Mouse (Mus musculus) MEL (cell line): ENCODE measurements around the gene Ofcc1. TPM values are rescaled to one million over a fixed set of nuclear protein-coding genes. Genes with fewer than 3 reads are reported as not detected.

Source experiments
- DNase-seq: peaks from one replicate; pipeline ENCODE4 v3.0.0; 2011; ENCODE audit warnings: low read depth, low spot score
- H3K27ac ChIP-seq: 2 replicates; pipeline ENCODE4 v1.5.1; 2012; ENCODE audit warnings: low read depth, mild to moderate bottlenecking, control low read depth, low read length, moderate library complexity; ENCODE audit not compliant: control insufficient read depth
- H3K27me3 ChIP-seq, 2 experiments: fragments of 150-350 bp in 1 of 2; sonication (generic) in 1 of 2; 2 replicates each; pipeline ENCODE4 v1.6.1; 2012; ENCODE audit warnings: low read length in 2 of 2, mild to moderate bottlenecking in 2 of 2, improper control_type of control experiment in 1 of 2, moderate library complexity in 1 of 2; ENCODE audit not compliant: insufficient read depth in 2 of 2, control insufficient read depth in 1 of 2
- H3K36me3 ChIP-seq, 2 experiments: 2 replicates each; pipeline ENCODE4 v1.6.1; 2012 to 2014; ENCODE audit warnings: low read length in 2 of 2, improper control_type of control experiment in 1 of 2, inconsistent platforms in 1 of 2, mild to moderate bottlenecking in 1 of 2; ENCODE audit not compliant: insufficient read depth in 2 of 2, control insufficient read depth in 1 of 2
- H3K4me1 ChIP-seq, 2 experiments: fragments of 150-350 bp in 1 of 2; sonication (generic) in 1 of 2; 2 replicates each; pipeline ENCODE4 v1.6.1; 2012; ENCODE audit warnings: low read length in 2 of 2, improper control_type of control experiment in 1 of 2, mild to moderate bottlenecking in 1 of 2; ENCODE audit not compliant: insufficient read depth in 2 of 2, control insufficient read depth in 1 of 2
- H3K4me3 ChIP-seq, 2 experiments: fragments of 150-350 bp in 1 of 2; sonication (generic) in 1 of 2; 2 replicates each; pipeline ENCODE4 v1.5.1; 2012; ENCODE audit warnings: low read depth in 2 of 2, low read length in 2 of 2, mild to moderate bottlenecking in 2 of 2, moderate library complexity in 2 of 2, control low read depth in 1 of 2, improper control_type of control experiment in 1 of 2; ENCODE audit not compliant: control insufficient read depth in 1 of 2, insufficient read depth in 1 of 2
- H3K79me2 ChIP-seq: 2 replicates; pipeline ENCODE4 v1.6.1; 2012; ENCODE audit warnings: mild to moderate bottlenecking, low read length, moderate library complexity; ENCODE audit not compliant: control insufficient read depth, poor library complexity, insufficient read depth
- H3K9ac ChIP-seq: 2 replicates; pipeline ENCODE4 v1.6.1; 2012; ENCODE audit warnings: low read depth, mild to moderate bottlenecking, control low read depth, low read length, moderate library complexity; ENCODE audit not compliant: control insufficient read depth, poor library complexity, severe bottlenecking
- H3K9me3 ChIP-seq: fragments of 150-350 bp; sonication (generic); replicated peaks from 2 replicates; pipeline ENCODE4 v1.6.1; 2012; ENCODE audit warnings: mild to moderate bottlenecking, low read length, improper control_type of control experiment, moderate library complexity; ENCODE audit not compliant: insufficient read depth
- BHLHE40 ChIP-seq: IDR thresholded peaks from 2 replicates; pipeline ENCODE4 v1.6.1; 2012; ENCODE audit warnings: low read depth, mild to moderate bottlenecking, inconsistent platforms, low read length, improper control_type of control experiment, borderline replicate concordance
- CHD1 ChIP-seq: IDR thresholded peaks from 2 replicates; pipeline ENCODE4 v1.6.1; 2012; ENCODE audit warnings: low read depth, mild to moderate bottlenecking, inconsistent platforms, low read length, improper control_type of control experiment
- CHD2 ChIP-seq: IDR thresholded peaks from 2 replicates; pipeline ENCODE4 v1.6.1; 2011; ENCODE audit warnings: low read length, improper control_type of control experiment
- E2F4 ChIP-seq: IDR thresholded peaks from 2 replicates; pipeline ENCODE4 v1.6.1; 2011; ENCODE audit warnings: low read depth, low read length, improper control_type of control experiment, borderline replicate concordance
- ELF1 ChIP-seq: IDR thresholded peaks from 2 replicates; pipeline ENCODE4 v1.6.1; 2014; ENCODE audit warnings: low read depth, mild to moderate bottlenecking, inconsistent platforms, low read length, improper control_type of control experiment, moderate library complexity
- ETS1 ChIP-seq: IDR thresholded peaks from 2 replicates; pipeline ENCODE4 v1.6.1; 2012; ENCODE audit warnings: low read depth, mild to moderate bottlenecking, inconsistent platforms, low read length, improper control_type of control experiment, moderate library complexity
- JUND ChIP-seq: IDR thresholded peaks from 2 replicates; pipeline ENCODE4 v1.6.1; 2011; ENCODE audit warnings: low read depth, mild to moderate bottlenecking, improper control_type of control experiment, low read length
- KAT2A ChIP-seq: conservative IDR thresholded peaks from 2 replicates; pipeline ENCODE4 v1.6.1; 2012; ENCODE audit warnings: low read depth, low read length, improper control_type of control experiment, inconsistent platforms
- MAFK ChIP-seq: IDR thresholded peaks from 2 replicates; pipeline ENCODE4 v1.6.1; 2011; ENCODE audit warnings: low read depth, mild to moderate bottlenecking, low read length, improper control_type of control experiment, borderline replicate concordance
- MAZ ChIP-seq: IDR thresholded peaks from 2 replicates; pipeline ENCODE4 v1.6.1; 2012; ENCODE audit warnings: low read depth, mild to moderate bottlenecking, inconsistent platforms, low read length, improper control_type of control experiment
- MYB ChIP-seq: IDR thresholded peaks from 2 replicates; pipeline ENCODE4 v1.6.1; 2011; ENCODE audit warnings: mild to moderate bottlenecking, low read depth, low read length, improper control_type of control experiment
- POLR2A ChIP-seq, 2 experiments: IDR thresholded peaks; 2 replicates each; pipeline ENCODE4 v1.6.1; 2011 to 2012; ENCODE audit warnings: low read length in 2 of 2, mild to moderate bottlenecking in 2 of 2, control low read depth in 1 of 2, improper control_type of control experiment in 1 of 2, low read depth in 1 of 2, moderate library complexity in 1 of 2; ENCODE audit not compliant: control insufficient read depth in 1 of 2, insufficient read depth in 1 of 2, poor library complexity in 1 of 2
- POLR2AphosphoS2 ChIP-seq: IDR thresholded peaks from 2 replicates; pipeline ENCODE4 v1.6.1; 2011; ENCODE audit warnings: low read length, improper control_type of control experiment
- POLR2AphosphoS5 ChIP-seq: IDR thresholded peaks from 2 replicates; pipeline ENCODE4 v1.6.1; 2012; ENCODE audit warnings: low read depth, borderline replicate concordance, mild to moderate bottlenecking, inconsistent platforms, low read length, moderate library complexity, mixed read lengths
- RAD21 ChIP-seq: IDR thresholded peaks from 2 replicates; pipeline ENCODE4 v1.6.1; 2011; ENCODE audit warnings: mild to moderate bottlenecking, low read depth, low read length, improper control_type of control experiment
- SMC3 ChIP-seq: IDR thresholded peaks from 2 replicates; pipeline ENCODE4 v1.6.1; 2011; ENCODE audit warnings: low read depth, low read length, improper control_type of control experiment
- TAL1 ChIP-seq: IDR thresholded peaks from 2 replicates; pipeline ENCODE4 v1.6.1; 2012; ENCODE audit warnings: mild to moderate bottlenecking, inconsistent platforms, low read length, moderate library complexity, mixed read lengths
- TBP ChIP-seq: IDR thresholded peaks from 2 replicates; pipeline ENCODE4 v1.8.0; 2011; ENCODE audit warnings: low read depth, low read length, improper control_type of control experiment
- TCF12 ChIP-seq: IDR thresholded peaks from 2 replicates; pipeline ENCODE4 v1.6.1; 2014; ENCODE audit warnings: low read depth, mild to moderate bottlenecking, inconsistent platforms, low read length, improper control_type of control experiment, moderate library complexity
- UBTF ChIP-seq: IDR thresholded peaks from 2 replicates; pipeline ENCODE4 v1.6.1; 2012; ENCODE audit warnings: low read depth, mild to moderate bottlenecking, inconsistent platforms, low read length, improper control_type of control experiment, moderate library complexity, borderline replicate concordance; ENCODE audit not compliant: insufficient read depth
- USF2 ChIP-seq, 2 experiments: IDR thresholded peaks; 2 replicates each; pipeline ENCODE4 v1.6.1; 2011 to 2012; ENCODE audit warnings: improper control_type of control experiment in 2 of 2, low read length in 2 of 2, borderline replicate concordance in 1 of 2, inconsistent platforms in 1 of 2, low read depth in 1 of 2, mild to moderate bottlenecking in 1 of 2; ENCODE audit not compliant: insufficient read depth in 1 of 2
- ZKSCAN1 ChIP-seq: IDR thresholded peaks from 2 replicates; pipeline ENCODE4 v1.6.1; 2012; ENCODE audit warnings: low read depth, mild to moderate bottlenecking, inconsistent platforms, low read length, improper control_type of control experiment, moderate library complexity
- ZMIZ1 ChIP-seq: IDR thresholded peaks from 2 replicates; pipeline ENCODE4 v1.6.1; 2012; ENCODE audit warnings: low read depth, mild to moderate bottlenecking, inconsistent platforms, low read length, improper control_type of control experiment, moderate library complexity
- ZNF384 ChIP-seq: IDR thresholded peaks from 2 replicates; pipeline ENCODE4 v1.6.1; 2012; ENCODE audit warnings: low read depth, mild to moderate bottlenecking, inconsistent platforms, low read length, improper control_type of control experiment
- polyA plus RNA-seq, 2 experiments: library from polyadenylated mRNA; stranded (reverse) in 1 of 2; unstranded in 1 of 2; fragments of >175 nt in 1 of 2; fragments of >200 nt in 1 of 2; gene quantifications; 2 replicates each; pipeline versions ENCODE4 v1.2.1 to v1.2.4; 2012; ENCODE audit warnings: low replicate concordance in 2 of 2, low read depth in 1 of 2; ENCODE audit not compliant: insufficient read length in 2 of 2, insufficient read depth in 1 of 2, missing spikeins in 1 of 2
- total RNA-seq: library from RNA; depleted of rRNA; stranded (reverse); fragments of 300-350 nt; gene quantifications from 2 replicates; pipeline ENCODE4 v1.2.3, GENCODE M21; 2012

The Ofcc1 gene
- total and polyA plus RNA-seq, 3 experiments, result not detected

DNA sequence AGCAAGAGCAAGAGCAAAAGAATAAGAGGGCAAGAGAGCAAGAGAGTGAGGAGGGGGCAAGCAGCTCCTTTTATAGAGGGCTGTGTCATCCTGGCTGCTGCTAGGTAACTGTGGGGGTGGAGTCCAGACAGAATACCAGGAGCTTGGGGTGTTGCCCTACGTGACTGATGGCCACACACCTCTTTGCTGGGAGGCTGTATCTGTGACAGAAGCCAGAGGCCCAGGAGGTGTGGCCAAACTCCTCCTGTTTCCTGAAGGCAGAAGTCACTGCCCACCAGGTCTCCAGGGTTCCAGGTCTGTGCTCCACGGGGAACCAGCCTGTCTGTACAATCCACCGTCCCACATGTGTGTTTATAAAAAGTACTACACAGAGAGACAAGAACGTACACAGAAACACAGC is 558 bp downstream of the Ofcc1 start:
- Histone ChIP-seq H3K27ac (no peak overlapping the region), H3K4me1 (no peaks in the 10 kb centered on the region), H3K4me3 (no peak overlapping the region), H3K27me3 (no peaks in the 10 kb centered on the region), H3K9ac (no peak overlapping the region), H3K9me3 (no peaks in the 10 kb centered on the region), H3K79me2 (no peaks in the 10 kb centered on the region), H3K36me3 (no peaks in the 10 kb centered on the region)
- DNase-seq, result no peak
- no peak for TF ChIP-seq MYB
- TF ChIP-seq POLR2AphosphoS2, result no peak
- no peak for TF ChIP-seq POLR2AphosphoS5
- TF ChIP-seq USF2 (IDR thresholded peaks at IDR 0.05; ENCODE audit: borderline replicate concordance in 1 of 2, insufficient read depth in 1 of 2, low read depth in 1 of 2, low read length in 2 of 2), result no peak

- no peak for DNase-seq
- Histone ChIP-seq H3K27ac (no peak overlapping the region), H3K27me3 (no peaks in the 10 kb centered on the region), H3K9ac (no peak overlapping the region), H3K4me3 (no peak overlapping the region), H3K9me3 (no peaks in the 10 kb centered on the region), H3K36me3 (no peaks in the 10 kb centered on the region), H3K79me2 (no peaks in the 10 kb centered on the region), H3K4me1 (no peaks in the 10 kb centered on the region)
- no peak for TF ChIP-seq POLR2A (IDR thresholded peaks at IDR 0.05; ENCODE audit: control insufficient read depth in 1 of 2, insufficient read depth in 1 of 2, low read depth in 1 of 2, low read length in 2 of 2, poor library complexity in 1 of 2)
- TF ChIP-seq SMC3, result no peak
- no peak for TF ChIP-seq ELF1
- no peak for TF ChIP-seq TBP
- no peak for TF ChIP-seq RAD21
- no peak for TF ChIP-seq BHLHE40
- no peak for TF ChIP-seq KAT2A
- TF ChIP-seq TCF12, result no peak
- TF ChIP-seq POLR2AphosphoS2, result no peak
- TF ChIP-seq TAL1, result no peak
- TF ChIP-seq ETS1, result no peak
- TF ChIP-seq ZMIZ1, result no peak
- TF ChIP-seq ZNF384, result no peak
- no peak for TF ChIP-seq ZKSCAN1
Observed at GRCm38 (mm10) chr13:40347045-40347444, 14.2 kb downstream of the Ofcc1 start.

GRCm38 (mm10) chr13:40323301-40323700 is 37.9 kb downstream of the Ofcc1 start:
- no peak overlapping the region for H3K27ac ChIP-seq

More at GRCm38 (mm10) chr13:40323301-40323700, 37.9 kb downstream of the Ofcc1 start:
- Histone ChIP-seq H3K36me3 (no peaks in the 10 kb centered on the region), H3K9ac (no peak overlapping the region), H3K4me1 (no peaks in the 10 kb centered on the region), H3K4me3 (no peak overlapping the region), H3K9me3 (no peaks in the 10 kb centered on the region), H3K79me2 (no peaks in the 10 kb centered on the region), H3K27me3 (no peaks in the 10 kb centered on the region)
- no peak for DNase-seq
- no peak for TF ChIP-seq ZMIZ1
- TF ChIP-seq BHLHE40, result no peak
- TF ChIP-seq SMC3, result no peak
- no peak for TF ChIP-seq E2F4
- TF ChIP-seq MYB, result no peak
- no peak for TF ChIP-seq POLR2AphosphoS5
- TF ChIP-seq TBP, result no peak
- no peak for TF ChIP-seq CHD1
- TF ChIP-seq MAFK, result no peak
- no peak for TF ChIP-seq JUND
- TF ChIP-seq MAZ, result no peak
- TF ChIP-seq CHD2, result no peak
- TF ChIP-seq ETS1, result no peak
- TF ChIP-seq UBTF, result no peak
- no peak for TF ChIP-seq ELF1
- no peak for TF ChIP-seq USF2 (IDR thresholded peaks at IDR 0.05; ENCODE audit: borderline replicate concordance in 1 of 2, insufficient read depth in 1 of 2, low read depth in 1 of 2, low read length in 2 of 2)
